Mouse (Mus musculus) spleen, adult 2 months (tissue): ENCODE measurements around the gene Tlk1. TPM values are rescaled to one million over a fixed set of nuclear protein-coding genes. Genes with fewer than 3 reads are reported as not detected.

ENCODE experiments used
- DNase-seq, 2 experiments: peaks; one replicate each; pipeline versions ENCODE4 v3.0.0 to v3.0.0-alpha.2; 2012 to 2021; ENCODE audit warnings: low spot score in 2 of 2, low read depth in 1 of 2
- H3K27ac ChIP-seq: fragments of 200-500 bp; 2 replicates; pipeline ENCODE4 v1.5.1; 2012; ENCODE audit warnings: low read length, inconsistent platforms; ENCODE audit not compliant: insufficient read depth
- H3K27me3 ChIP-seq: fragments of 200-500 bp; 2 replicates; pipeline ENCODE4 v1.6.1; 2012; ENCODE audit warnings: mild to moderate bottlenecking, moderate library complexity, low read length, inconsistent platforms; ENCODE audit not compliant: control insufficient read depth, insufficient read depth
- H3K36me3 ChIP-seq: fragments of 200-500 bp; 2 replicates; pipeline ENCODE4 v1.6.1; 2012; ENCODE audit warnings: mild to moderate bottlenecking, low read length, inconsistent platforms; ENCODE audit not compliant: control insufficient read depth, insufficient read depth
- H3K4me1 ChIP-seq: fragments of 200-500 bp; 2 replicates; pipeline ENCODE4 v1.6.1; 2011; ENCODE audit warnings: inconsistent platforms; ENCODE audit not compliant: control insufficient read depth, insufficient read depth, insufficient read length
- H3K4me3 ChIP-seq: fragments of 200-500 bp; 2 replicates; pipeline ENCODE4 v1.5.1; 2011; ENCODE audit warnings: mild to moderate bottlenecking, inconsistent platforms; ENCODE audit not compliant: insufficient read depth, insufficient read length; ENCODE audit errors: extremely low read depth
- CTCF ChIP-seq: fragments of 200-500 bp; IDR thresholded peaks from 2 replicates; pipeline ENCODE4 v1.5.1; 2011; ENCODE audit warnings: mild to moderate bottlenecking, inconsistent platforms; ENCODE audit not compliant: insufficient read depth, insufficient read length, insufficient replicate concordance; ENCODE audit errors: extremely low read depth
- POLR2A ChIP-seq: fragments of 200-500 bp; IDR thresholded peaks from 2 replicates; pipeline ENCODE4 v1.6.1; 2011; ENCODE audit warnings: low read depth, low read length, inconsistent platforms
- WGBS: fragments of 180-500 bp; shearing (Covaris S2); methylation state at CpG from one replicate; pipeline ENCODE4 v1.1.7; 2018; 5-methylcytosine and 5-hydroxymethylcytosine counted together
- polyA plus RNA-seq: library from polyadenylated mRNA; depleted of rRNA; stranded (reverse); fragments of >200 nt; gene quantifications from 2 replicates; pipeline ENCODE4 v1.2.3, GENCODE M21; 2012

The Tlk1 gene
- polyA plus RNA-seq, 1 experiment, result 8.4 TPM

DNA sequence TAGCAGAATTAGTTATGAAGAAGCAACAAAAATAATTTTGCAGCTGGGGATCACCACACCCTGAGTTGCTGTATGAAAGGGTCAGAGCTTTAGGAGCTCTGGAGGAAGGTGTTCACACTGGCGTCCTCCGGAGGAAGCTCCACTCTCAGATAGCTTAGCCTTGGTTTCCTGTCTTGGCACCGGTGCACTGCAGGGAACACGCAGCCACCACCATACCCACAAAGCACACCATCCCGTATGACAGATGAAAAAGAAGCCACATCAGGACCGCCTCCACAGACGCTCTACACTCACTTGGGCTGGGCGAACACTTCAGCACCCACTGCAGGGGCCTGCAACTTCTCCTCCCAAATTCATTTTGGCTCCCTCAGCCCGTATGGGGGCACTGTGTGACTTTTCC is 124.0 kb downstream of the Tlk1 start:
- H3K4me1 ChIP-seq, result no peaks in the 10 kb centered on the region; the same call in 1 of the 2 replicates
- no peaks in the 10 kb centered on the region for H3K36me3 ChIP-seq
- 11% methylated on average over 9 of the region's 9 CpGs for WGBS
- no peak overlapping the region for H3K4me3 ChIP-seq
- no peak for DNase-seq
- H3K27me3 ChIP-seq, result no peaks in the 10 kb centered on the region
- H3K27ac ChIP-seq, result no peak overlapping the region
- TF ChIP-seq CTCF, result no peak
- TF ChIP-seq POLR2A, result no peak

DNA sequence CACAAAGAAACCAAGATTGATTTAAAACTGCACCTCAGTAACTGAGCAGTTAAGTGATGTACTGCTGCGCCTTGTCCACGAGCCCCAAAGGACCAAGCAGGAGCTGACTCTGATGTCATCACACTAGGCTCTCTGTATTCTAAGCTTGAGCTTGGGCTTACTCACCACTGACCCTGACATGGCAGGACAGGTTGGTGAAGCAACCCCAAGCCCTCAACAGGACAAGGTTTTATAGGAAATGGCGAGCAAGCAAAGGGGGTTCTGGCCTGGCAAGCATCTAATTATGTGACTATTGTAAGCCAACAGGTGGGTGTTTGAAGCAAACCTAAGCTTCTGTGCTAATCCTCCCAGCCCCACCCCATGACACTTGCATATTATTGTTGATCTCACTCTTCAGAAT is 124.7 kb downstream of the Tlk1 start:
- H3K4me1 ChIP-seq, result no peaks in the 10 kb centered on the region; the same call in 1 of the 2 replicates
- 94% methylated on average over 3 of the region's 3 CpGs for WGBS
- H3K36me3 ChIP-seq, result no peaks in the 10 kb centered on the region
- no peak for TF ChIP-seq CTCF
- TF ChIP-seq POLR2A, result no peak
- H3K27ac ChIP-seq, result no peak overlapping the region
- no peak overlapping the region for H3K4me3 ChIP-seq
- H3K27me3 ChIP-seq, result no peaks in the 10 kb centered on the region
- DNase-seq, result no peak

DNA sequence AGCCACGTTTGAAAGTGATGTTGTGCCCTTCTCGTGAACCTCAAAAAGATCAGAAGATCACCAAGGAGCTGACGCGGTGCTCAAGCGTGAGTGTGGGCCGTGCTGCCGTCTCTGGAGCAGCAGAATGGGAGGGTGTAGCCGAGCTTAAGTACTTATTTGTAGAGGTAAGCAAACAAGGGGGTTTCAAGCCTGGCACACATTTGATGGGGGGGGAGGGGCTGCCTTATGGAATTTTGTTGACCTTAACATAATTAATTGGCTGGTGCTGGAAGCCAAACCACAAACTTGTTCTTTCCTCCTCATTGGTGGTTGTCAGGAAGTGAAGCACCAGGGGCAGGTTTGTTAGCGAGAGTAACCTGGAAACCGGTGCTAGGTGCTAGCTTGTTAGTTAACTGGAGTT is 129.8 kb downstream of the Tlk1 start:
- H3K4me1 ChIP-seq, result no peaks in the 10 kb centered on the region
- no peaks in the 10 kb centered on the region for H3K27me3 ChIP-seq
- no peak overlapping the region for H3K4me3 ChIP-seq
- no peak overlapping the region for H3K27ac ChIP-seq
- TF ChIP-seq CTCF (no peak), POLR2A (no peak)
- H3K36me3 ChIP-seq, result peaks cover 12% of the 10 kb centered on the region
- no peak for DNase-seq
- 88% methylated on average over 10 of the region's 10 CpGs for WGBS

DNA sequence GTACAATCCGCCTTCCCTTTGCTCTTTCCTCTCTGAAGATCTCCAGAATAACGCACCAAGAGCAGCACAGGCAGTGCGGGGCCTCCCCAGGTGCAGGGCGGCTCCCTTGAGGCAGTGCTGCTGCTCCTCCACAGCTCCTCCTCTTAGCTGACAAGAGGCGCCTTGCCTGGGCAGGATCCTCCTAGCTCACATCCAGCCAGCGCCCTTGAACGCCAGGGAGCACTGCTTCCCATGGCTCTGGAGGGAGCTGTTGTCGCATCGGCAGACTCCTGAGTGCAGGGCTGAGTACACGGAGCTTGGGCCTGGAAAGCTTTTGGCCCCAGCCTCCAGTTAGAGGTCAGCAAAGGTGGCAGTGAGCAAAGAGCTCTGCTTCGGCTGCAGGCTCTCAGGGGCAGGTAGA is 135.3 kb downstream of the Tlk1 start:
- no peak for DNase-seq
- 90% methylated on average over 11 of the region's 11 CpGs for WGBS
- TF ChIP-seq POLR2A (no peak), CTCF (no peak)
- H3K27ac ChIP-seq, result no peak overlapping the region
- no peak overlapping the region for H3K4me3 ChIP-seq
- H3K27me3 ChIP-seq, result no peaks in the 10 kb centered on the region
- H3K4me1 ChIP-seq, result no peaks in the 10 kb centered on the region
- H3K36me3 ChIP-seq, result peaks cover 57% of the 10 kb centered on the region

DNA sequence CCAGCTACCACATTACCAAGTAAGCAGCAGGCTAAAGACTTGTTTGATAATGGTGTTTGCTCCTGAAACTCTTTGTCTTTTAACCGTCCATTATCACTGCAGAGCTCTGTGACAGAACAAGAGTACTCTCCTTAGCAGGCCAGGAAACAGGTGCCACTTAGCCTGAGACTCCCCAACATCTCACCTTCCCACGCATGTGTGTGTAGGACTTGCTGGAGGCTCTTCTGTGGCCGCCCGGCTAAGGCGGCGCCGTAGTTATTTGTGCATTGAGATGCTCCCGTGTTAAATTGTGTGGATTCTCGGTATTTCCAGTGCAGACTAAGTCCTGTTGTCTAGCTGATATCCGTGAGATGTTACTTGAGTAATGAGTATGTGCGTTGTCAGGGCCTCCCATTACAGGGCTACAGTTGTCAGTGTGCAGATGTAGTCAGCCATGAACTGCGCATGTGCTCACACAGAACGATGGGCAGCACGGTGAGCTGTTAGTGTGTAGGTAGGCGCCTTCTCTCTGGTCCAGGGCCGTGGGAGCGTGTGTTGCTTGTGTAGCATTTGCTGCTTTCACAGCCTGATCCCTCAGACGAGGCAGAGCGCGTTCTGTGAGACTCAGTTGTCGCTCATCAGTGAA is 137.0 kb downstream of the Tlk1 start:
- H3K4me1 ChIP-seq, result no peaks in the 10 kb centered on the region
- TF ChIP-seq POLR2A, result no peak
- no peak for TF ChIP-seq CTCF
- no peak overlapping the region for H3K27ac ChIP-seq
- H3K4me3 ChIP-seq, result no peak overlapping the region
- peaks cover 67% of the 10 kb centered on the region for H3K36me3 ChIP-seq
- WGBS, result 96% methylated on average over 21 of the region's 21 CpGs
- DNase-seq, result no peak
- H3K27me3 ChIP-seq, result no peaks in the 10 kb centered on the region

DNA sequence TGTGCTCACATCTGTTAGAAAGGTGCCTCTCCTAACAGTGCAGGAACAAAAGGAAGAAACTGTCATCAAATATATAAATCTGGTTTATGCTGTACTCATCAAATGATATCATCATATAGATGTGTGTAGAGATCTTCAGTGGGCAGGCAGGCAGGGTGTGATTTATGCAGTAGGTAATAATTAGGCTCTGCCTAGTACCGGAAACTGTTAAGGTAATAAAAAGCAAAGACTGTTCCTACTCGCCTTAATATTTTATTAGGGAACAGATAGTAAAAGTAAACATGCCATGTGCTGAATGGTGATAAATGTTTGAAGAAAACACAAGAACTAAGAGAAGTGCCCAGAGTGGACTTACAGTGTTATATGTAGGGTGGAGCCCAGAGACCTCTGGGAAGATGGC is 143.2 kb downstream of the Tlk1 start:
- TF ChIP-seq CTCF, result no peak
- no peak for TF ChIP-seq POLR2A
- no peaks in the 10 kb centered on the region for H3K27me3 ChIP-seq
- H3K36me3 ChIP-seq, result peaks cover 66% of the 10 kb centered on the region
- H3K27ac ChIP-seq, result no peak overlapping the region
- 88% methylated on average over 2 of the region's 2 CpGs for WGBS
- DNase-seq, result no peak
- H3K4me3 ChIP-seq, result no peak overlapping the region
- H3K4me1 ChIP-seq, result no peaks in the 10 kb centered on the region

DNA sequence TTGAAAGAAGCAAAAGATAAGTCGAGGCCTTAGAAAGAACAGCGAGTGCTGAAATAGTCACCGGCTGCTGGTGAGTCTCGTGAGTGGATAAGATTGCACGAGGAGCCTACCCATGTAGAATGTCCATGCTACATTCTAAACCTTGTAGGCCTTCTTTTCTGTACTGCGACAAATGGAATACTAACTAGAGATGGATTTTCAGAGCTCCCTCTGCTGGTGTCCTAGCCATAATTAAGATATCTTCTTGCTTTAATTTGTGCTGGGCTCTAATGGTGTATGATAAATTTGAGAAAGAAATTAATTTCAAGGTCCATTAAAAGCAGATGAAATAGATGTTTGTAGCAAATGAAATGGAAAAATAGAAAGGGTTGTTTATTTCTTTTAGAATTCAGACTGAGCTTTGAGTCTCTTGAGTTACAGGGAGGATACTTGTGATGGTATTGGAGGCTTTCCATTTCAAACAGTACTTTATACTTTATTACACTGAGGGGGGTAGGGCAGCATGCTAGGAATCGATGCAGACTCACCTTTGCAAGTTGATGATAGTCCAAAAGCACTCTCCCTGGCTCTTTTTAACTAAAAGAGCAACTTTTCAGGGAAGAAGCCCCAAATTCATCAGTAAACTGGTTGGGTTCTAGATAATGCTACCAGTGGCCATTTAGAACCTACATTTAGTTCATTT is 151.9 kb downstream of the Tlk1 start:
- Histone ChIP-seq H3K27me3 (no peaks in the 10 kb centered on the region), H3K4me1 (peaks cover 12% of the 10 kb centered on the region), H3K4me3 (no peak overlapping the region), H3K36me3 (peaks cover 5% of the 10 kb centered on the region), H3K27ac (no peak overlapping the region)
- no peak for DNase-seq
- TF ChIP-seq POLR2A (no peak), CTCF (no peak)
- 74% methylated on average over 7 of the region's 7 CpGs for WGBS
